Mouse (Mus musculus): ENCODE results near the gene Scnm1.
"Not testable (repeated sequence)": the region's sequence is repeated elsewhere in the genome, so short reads cannot be mapped to it uniquely, and the experiment has no call there.

DNA sequence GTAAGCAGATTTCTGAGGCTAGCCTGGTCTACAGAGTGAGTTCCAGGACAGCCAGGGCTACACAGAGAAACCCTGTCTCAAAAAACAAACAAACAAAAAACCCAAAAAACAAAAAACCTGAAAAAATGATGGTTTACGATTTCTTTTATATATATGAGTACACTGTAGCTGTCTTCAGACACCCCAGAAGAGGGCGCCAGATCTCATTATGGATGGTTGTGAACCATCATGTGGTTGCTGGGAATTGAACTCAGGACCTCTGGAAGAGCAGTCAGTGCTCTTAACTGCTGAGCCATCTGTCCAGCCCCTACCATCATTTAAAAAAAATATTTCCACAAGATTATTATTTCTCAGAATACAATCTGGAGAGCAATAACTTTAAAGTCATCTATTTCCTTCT is 1.4 kb downstream of the Scnm1 start:
- TF ChIP-seq CTCF (IDR thresholded peaks at IDR 0.05; ENCODE audit: control insufficient read depth, insufficient read depth, low read length); POLR2A (IDR thresholded peaks at IDR 0.05; ENCODE audit: borderline replicate concordance, control insufficient read depth, low read depth, low read length): not testable (repeated sequence)
